Mouse (Mus musculus) lung, postnatal 0 days (tissue): ENCODE results near the gene Cdc6.

ENCODE experiments used
- CTCF ChIP-seq: IDR thresholded peaks from 2 replicates; pipeline ENCODE4 v1.5.1; 2016; ENCODE audit warnings: antibody characterized with exemption, mild to moderate bottlenecking
- EP300 ChIP-seq: IDR thresholded peaks from 2 replicates; pipeline ENCODE4 v1.6.1; 2016; ENCODE audit warnings: antibody characterized with exemption, mild to moderate bottlenecking, control low read depth

DNA sequence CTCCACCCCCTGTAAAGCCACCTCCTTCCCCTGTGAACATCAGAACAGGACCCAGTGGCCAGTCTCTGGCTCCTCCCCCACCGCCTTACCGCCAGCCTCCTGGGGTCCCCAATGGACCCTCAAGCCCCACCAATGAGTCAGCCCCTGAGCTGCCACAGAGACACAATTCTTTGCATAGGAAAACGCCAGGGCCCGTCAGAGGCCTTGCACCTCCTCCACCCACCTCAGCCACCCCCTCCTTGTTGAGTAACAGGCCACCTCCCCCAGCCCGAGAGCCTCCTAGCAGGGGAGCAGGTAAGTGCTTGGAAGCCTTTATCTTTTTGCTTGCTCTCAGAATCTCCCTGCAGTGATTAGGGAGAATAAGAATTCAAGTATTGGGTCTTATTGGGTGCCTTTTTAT, 15.2 kb upstream of the Cdc6 start:
- TF ChIP-seq CTCF (no peak), EP300 (no peak)
